Mouse (Mus musculus): ENCODE results near the gene Ckm.

DNA sequence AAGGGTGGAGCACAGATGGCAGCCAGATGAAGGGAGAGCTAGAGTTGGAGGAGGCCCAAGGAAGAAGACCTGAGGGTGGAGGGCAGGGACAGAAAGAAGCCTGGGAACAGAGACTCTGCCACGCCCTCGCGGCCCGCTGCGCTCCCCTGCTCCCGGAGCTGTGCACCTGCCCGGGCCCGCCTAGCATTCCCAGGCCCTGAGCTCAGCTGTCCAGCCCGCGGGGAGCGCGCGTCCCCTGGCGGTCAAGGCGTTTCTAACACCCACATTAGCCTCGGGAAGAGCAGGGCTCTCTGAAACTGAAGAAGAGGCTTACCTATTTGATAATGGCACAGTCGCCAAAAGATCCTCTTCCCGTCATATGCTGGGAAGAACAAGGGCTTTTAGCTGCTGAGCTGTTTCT lies 40.7 kb upstream of the Ckm start:
- peak; percentile 50; the same call in 1 of the 2 replicates for TF ChIP-seq CTCF (IDR thresholded peaks at IDR 0.05; ENCODE audit: insufficient read depth, low read depth, low read length)
- no peak for TF ChIP-seq POLR2A (IDR thresholded peaks at IDR 0.05; ENCODE audit: insufficient read depth, low read depth, low read length)

Data from olfactory bulb, adult 2 months (tissue).